Mouse (Mus musculus) bone marrow macrophage, adult 2 months (primary cell): Measurements from ENCODE around the gene Olfr555.

Source experiments
- CTCF ChIP-seq: IDR thresholded peaks from 2 replicates; pipeline ENCODE4 v1.5.1; 2012; ENCODE audit warnings: low read depth, mild to moderate bottlenecking, low read length, moderate library complexity
- POLR2A ChIP-seq: IDR thresholded peaks from 2 replicates; pipeline ENCODE4 v1.6.1; 2012; ENCODE audit warnings: mild to moderate bottlenecking, low read depth, low read length, borderline replicate concordance

- TF ChIP-seq CTCF (no peak), POLR2A (no peak)
These were observed 6.0 kb downstream of the Olfr555 start, which contains the start of gene Olfr556 for GRCm38 (mm10) chr7:102664599-102664998.
